Mouse (Mus musculus) right cerebral cortex, postnatal 25 days (tissue): ENCODE data around the gene Snx25.

Source experiments
- DNase-seq: peaks from one replicate; pipeline ENCODE4 v3.0.0; 2022

The Snx25 gene

DNA sequence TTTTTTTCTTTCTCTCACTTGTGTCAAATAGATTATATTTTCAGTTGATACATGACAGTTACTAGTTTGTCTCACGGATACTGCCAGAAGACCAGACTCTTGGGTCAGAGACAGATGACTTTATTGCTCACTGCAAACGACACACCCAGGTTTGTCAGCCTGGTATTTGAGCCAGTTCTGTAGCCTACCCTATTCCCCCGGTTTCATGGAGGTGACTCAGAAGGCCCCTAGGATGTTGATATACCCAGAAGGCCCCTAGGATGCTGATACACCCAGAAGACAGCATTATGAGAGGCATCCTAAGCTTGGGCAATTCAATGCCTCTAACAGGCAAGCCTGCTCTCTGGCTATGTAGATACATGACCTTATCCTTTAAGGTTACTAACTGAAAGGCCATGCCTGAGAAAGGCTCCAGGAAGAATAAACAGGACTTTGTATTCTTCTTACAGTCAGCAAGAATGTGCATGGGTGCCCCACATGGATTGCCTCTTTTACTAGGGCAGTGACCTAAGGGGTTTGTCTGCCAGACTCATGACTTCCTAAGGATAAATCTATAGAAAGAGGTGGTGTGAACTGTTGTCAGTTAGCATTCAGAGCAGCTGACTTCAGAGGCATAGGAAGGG is 144.8 kb downstream of the Snx25 start:
- DNase-seq: no peak

DNA sequence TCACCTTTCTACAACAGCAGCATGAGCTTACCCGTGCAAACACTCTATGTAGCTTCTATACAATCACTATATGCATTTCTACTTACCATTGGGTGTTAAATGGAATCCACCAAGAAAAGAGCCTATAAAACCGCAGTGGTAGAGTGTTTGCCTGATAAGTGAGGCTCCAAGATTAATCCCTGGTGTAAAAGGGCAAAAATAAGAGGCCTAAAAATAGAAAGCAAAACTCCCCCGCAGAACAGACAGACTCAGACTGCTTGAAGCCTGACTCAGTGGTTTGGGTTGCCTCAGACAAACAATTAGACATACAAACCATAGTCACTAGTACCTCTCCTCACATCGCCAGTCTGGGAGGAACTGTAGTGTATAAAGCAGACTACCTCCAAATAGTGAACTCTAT is 146.4 kb downstream of the Snx25 start, which contains the start of gene Ankrd37:
Gene Ankrd37 (minus strand): TSS at position 112 of the 400 bp plus-strand sequence.
- DNase-seq: no peak

DNA sequence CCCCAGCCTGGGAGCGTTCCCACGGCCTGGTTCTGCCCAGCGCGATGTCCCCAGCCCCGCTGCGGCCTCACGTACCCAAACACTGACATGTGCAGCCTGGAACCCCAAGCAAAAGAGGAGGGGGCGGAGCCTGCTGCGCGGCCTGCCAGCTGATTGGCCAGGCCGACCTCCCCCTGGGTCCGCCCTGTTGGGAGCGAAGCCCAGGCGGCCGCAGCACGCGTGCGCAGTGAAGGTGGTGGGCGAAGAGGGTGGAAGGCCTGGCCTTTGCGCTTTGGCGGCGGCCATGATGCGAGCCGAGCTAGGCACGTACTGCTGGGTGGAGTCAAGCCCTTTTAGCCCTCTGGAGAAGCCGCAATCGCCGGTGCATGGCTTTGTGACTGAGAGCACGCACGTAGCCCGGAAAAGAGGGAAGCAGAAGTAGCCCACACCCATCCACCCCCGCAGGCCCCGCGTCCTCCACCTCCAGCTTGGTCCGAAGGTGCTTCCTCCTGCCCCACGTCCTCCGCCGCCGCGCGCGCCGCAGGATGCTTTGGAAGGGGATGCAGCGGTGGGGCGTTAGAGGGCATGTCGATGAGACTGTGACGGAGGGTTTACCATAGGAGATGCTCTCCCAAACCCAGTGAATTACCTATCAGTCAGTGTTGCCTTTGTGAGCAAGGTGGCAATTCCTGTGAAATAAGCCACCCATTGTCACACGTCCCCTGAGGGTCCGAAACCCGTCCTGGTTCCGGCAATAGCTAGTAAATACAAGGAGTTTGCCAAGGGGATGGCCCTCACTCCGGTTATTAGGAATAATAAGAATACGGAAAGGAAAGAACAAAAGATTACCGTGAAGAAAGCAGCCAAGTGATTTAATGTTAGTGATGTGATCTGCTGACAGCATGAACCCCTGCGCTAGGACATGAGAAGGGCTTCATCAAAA is 151.9 kb downstream of the Snx25 start:
- peak; percentile 99 for DNase-seq

DNA sequence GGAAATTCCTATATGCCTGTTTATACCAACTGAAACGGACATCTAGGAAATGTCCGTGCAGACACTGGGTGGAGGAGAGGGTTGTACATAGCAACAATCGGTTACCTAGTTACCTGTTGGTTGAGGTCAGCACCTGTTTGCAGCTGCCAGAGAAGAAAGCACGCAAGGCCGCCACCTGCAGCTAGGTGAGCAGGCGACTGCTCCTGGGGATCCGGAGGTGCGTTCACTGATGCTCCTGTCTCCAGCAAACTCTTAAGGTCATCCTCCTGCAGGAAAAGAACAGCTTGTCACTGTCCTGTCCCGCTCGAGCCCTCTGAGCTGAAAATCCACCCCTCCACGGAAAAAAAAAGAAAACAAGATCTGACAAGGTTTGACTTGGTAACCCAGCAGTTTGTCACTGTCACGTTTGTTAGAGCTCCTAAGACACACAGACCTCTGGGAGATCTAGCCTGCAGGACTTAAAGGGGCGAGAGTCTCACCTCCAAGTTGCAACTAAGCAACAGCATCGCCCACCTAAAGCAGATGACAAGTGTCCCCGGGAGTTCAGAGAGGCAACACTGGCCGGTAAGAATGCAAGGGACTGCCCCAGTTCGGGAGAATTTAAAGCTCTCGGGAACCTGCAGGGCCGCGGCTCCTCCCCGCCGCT is 152.7 kb downstream of the Snx25 start, which contains the start of gene Lrp2bp:
Gene Lrp2bp (plus strand): TSS at position 166 of the 646 bp plus-strand sequence.
- DNase-seq: peak; percentile 21

DNA sequence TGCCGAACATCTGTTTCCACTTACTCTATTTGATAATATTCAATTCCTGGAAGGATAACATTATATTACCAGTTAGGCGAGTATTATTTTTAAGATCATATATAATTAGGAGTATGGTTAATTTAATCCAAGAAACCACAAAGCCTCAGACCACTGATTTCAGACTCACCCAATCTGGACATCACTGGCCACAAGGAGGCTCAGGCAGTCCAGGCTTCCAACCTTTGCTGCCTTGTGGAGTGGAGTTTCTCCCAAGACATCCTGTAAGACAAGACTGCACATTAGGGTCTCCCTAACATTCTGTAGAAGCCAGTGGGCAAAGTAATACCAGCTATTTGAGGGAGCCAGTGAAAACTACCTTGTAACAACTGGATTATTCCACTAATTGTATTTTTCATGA is 153.7 kb downstream of the Snx25 start:
- no peak for DNase-seq

DNA sequence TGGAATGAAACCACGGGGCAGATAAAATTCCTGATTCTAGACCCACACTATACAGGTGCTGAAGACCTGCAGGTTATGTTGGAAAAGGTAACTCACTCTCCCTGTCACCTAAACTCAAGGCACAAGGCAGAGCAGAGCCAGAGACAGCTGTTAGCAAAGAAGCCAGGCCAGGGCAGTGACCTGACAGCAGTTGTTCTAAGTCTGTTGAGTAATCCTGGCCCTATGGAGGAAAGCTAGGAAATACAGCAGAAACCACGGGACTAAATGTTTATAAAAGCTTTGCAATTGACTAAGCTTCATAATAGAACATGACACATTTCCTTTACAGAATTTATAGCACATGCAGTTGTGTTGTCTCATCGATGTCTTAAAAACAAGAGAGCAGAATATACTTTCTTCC is 156.4 kb downstream of the Snx25 start:
- no peak for DNase-seq

DNA sequence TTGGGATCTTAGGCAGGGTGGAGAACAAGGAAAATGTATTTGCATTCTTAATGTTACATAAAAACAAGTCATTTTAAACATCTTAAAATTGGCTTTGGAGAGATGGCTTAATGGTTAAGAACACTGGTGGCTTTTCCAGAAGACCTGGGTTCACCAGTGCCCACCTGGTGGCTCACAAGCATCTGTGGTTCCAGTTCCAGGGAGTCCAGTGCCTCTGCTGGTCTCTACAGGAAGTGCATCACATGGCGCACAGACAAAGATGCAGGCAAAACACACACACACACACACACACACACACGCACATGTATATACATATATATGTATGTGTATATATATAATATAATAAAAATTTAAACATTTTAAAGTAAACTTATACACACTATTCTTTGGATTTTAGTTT is 157.8 kb downstream of the Snx25 start:
- no peak for DNase-seq

DNA sequence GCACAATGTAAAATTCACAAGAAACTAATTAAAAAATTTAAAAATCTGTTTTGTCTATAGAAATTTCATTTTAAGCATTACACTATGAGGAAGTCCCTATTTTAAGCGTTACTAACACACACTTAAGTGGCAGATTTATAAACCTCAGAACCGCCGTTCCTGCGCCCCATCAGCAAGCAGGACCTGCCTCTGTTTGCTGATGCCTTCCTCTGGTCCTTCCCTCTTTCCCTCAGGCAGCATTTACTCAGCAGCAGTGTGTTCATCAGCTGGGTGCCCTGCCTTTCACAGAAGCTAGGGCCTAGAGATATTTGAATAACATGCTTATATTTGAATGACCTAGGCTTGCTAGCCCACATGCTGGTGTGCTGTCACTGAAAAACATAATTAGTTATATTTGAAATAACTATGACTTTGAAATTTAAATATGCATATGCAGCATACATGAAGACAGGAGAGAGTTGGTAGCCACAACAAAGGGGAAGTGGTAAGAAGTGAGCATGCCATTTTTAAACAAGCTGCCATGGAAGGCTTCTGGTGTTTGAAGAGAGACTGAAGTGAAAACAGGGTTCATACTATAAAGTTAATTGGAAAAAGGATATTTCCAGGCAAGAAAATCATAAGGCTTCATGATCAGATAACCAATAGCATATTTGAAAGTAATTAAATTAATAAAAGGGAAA is 161.2 kb downstream of the Snx25 start:
- no peak for DNase-seq

DNA sequence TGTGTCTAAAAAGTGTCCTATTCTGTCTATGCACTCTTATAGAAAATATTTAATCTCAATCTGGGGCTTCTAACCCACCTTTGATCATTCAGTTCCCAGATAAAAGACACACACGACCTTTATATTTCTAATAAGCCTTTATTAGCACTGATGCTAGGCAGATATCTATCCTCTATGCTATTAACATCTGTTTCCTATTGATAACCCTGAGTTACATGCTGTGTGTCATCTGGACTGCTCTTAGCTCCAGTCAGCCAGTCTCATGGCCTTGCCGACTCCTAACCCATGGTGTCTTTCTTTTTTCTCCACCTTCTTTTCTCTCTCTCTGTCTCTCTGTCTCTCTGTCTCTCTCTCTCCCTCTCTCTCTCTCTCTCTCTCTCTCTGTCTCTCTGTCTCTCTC is 163.8 kb downstream of the Snx25 start:
- no peak for DNase-seq

DNA sequence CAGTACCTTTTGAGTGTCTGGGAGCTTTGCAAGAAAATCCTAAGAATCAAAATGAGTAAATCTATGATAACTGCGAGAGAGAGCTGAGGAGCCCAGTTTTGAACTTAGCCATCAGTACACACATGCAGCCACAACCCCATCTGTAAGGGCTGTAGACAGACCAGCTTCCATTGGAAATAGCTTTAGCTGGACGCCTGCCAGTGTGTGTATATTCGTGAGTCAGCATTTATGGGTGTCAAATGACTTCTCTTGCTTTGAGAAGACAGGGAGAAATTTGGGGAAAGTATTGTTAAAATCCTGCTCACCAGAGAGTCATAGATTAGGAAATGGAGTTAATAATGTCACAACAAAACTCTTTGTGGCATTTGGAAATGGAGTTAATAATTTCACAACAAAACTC is 165.3 kb downstream of the Snx25 start:
- no peak for DNase-seq
